Mouse (Mus musculus) midbrain, embryonic 14.5 days (tissue): ENCODE measurements at regions not wholly inside any gene's neighbourhood (a gene's known extent, or its start where the extent isn't known, plus 50 kb on each side); places are given as distances from the start of the nearest gene placed in this dataset.

ENCODE experiments used
- ATAC-seq: fragments of 200-750 bp; cut with Nextera tagmentation; 2 replicates; pipeline ENCODE4 v1.8.0; 2017; ENCODE audit warnings: moderate number of reproducible peaks, moderate library complexity; ENCODE audit not compliant: low FRiP score, low TSS enrichment
- DNase-seq: peaks from one replicate; pipeline ENCODE4 v3.0.0-alpha.2; 2015
- H3K27ac ChIP-seq: fragments of 300-500 bp; sonication (generic); replicated peaks from 2 replicates; pipeline ENCODE4 v1.5.1; 2014; ENCODE audit warnings: mild to moderate bottlenecking, low read depth, low read length, moderate library complexity
- H3K27me3 ChIP-seq: fragments of 300-500 bp; sonication (generic); 2 replicates; pipeline ENCODE4 v1.6.1; 2014; ENCODE audit warnings: low read length, control low read depth, mixed read lengths; ENCODE audit not compliant: control insufficient read depth, insufficient read depth
- H3K36me3 ChIP-seq: fragments of 300-500 bp; sonication (generic); 2 replicates; pipeline ENCODE4 v1.6.1; 2014; ENCODE audit warnings: low read length, control low read depth; ENCODE audit not compliant: control insufficient read depth, insufficient read depth
- H3K4me1 ChIP-seq: fragments of 300-500 bp; sonication (generic); 2 replicates; pipeline ENCODE4 v1.6.1; 2014; ENCODE audit warnings: mild to moderate bottlenecking, antibody characterized with exemption, low read length, control low read depth; ENCODE audit not compliant: control insufficient read depth, insufficient read depth
- H3K4me2 ChIP-seq: fragments of 300-500 bp; sonication (generic); 2 replicates; pipeline ENCODE4 v1.6.1; 2014; ENCODE audit warnings: mild to moderate bottlenecking, low read length, moderate library complexity
- H3K4me3 ChIP-seq: fragments of 300-500 bp; sonication (generic); replicated peaks from 2 replicates; pipeline ENCODE4 v1.5.1; 2014; ENCODE audit warnings: low read depth, low read length
- H3K9ac ChIP-seq: fragments of 300-500 bp; sonication (generic); replicated peaks from 2 replicates; pipeline ENCODE4 v1.6.1; 2014; ENCODE audit warnings: mild to moderate bottlenecking, low read length, moderate library complexity
- H3K9me3 ChIP-seq: fragments of 300-500 bp; sonication (generic); 2 replicates; pipeline ENCODE4 v1.6.1; 2016; ENCODE audit warnings: low read length, control low read depth, mixed read lengths; ENCODE audit not compliant: control insufficient read depth
- WGBS: fragments of 180-500 bp; shearing (Covaris S2); extraction: QIAGEN DNeasy Blood & Tissue Kit; methylation state at CpG from one replicate; pipeline ENCODE4 v1.1.7; 2014; 5-methylcytosine and 5-hydroxymethylcytosine counted together

DNA sequence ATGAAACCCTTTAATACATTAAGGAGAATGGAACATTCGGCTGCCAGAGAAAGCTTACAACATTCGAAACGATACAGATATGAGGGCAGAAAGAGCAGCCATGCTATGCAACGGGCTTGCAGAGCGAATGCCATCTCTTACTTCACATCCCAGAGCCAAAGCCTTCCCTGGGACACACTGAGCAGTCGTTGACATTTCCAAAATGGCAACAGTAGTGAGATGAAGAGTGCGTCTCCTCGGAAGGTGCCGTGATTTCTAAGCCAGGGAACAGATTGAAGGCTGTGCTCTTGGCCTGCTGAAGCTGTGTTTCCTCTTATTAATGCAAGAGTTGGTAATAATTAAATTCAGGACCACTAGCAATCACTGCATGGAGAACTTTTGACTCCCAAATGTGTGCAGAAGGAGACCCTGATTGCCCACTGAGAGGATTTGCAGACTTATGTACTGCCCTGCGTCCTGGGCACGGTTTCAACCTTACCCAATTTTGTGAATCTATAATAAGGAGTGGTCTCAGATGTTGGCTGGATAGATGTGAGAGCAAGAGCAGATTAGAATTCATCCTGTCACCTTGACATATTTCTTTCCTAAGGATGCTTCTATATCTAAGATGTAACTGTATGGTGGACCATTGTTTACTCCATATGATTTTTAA lies 2522.3 kb upstream of the 5930422O12Rik start:
- no peak overlapping the region for H3K9ac ChIP-seq
- H3K27ac ChIP-seq = no peak overlapping the region
- no peaks in the 10 kb centered on the region for H3K36me3 ChIP-seq
- H3K27me3 ChIP-seq = no peaks in the 10 kb centered on the region
- no peak for ATAC-seq
- H3K4me3 ChIP-seq = no peak overlapping the region
- DNase-seq = no peak
- H3K4me2 ChIP-seq = no peak overlapping the region
- no peaks in the 10 kb centered on the region for H3K4me1 ChIP-seq
- no peaks in the 10 kb centered on the region for H3K9me3 ChIP-seq
- 90% methylated on average over 11 of the region's 11 CpGs for WGBS

DNA sequence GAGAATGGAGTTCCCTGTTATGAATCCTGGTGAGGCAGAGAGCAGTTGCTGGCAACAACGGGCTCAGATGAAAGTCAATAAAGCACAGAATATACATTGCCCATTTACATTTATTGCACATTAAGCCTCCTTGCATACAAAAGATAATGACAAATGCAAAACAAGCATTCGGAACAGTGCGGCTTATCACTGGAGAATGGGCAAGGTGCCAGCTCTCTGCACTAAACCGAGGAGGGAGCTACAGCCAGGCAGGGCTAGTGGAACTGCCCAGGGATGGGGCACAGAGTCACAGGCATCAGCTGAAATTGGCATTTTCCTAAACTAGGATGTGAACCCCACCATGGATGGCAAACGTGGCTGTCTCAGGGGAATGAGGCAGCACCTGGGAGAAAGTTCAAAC lies 2514.8 kb upstream of the 5930422O12Rik start:
- peak; percentile 72 for DNase-seq

DNA sequence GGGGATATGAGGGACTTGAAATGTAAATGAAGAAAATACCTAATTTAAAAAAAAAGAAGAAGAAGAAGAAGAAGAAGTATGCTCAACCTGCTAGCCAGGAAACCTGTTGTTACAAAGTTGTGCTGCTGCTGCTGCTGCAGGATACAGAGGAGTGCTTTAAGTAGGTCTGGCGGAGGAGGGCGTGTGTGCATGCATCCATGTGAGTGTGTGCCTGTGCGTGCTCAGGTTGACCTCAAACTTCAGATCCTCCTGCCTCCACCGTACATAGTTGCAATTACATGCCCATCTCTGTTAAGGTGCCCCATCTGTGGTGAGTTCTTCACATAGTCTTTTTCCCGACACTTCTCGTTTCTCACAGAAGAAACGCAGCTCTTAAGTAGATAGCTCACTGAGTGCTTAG lies 2513.4 kb upstream of the 5930422O12Rik start:
- peaks cover 10% of the 10 kb centered on the region; the same call in 1 of the 2 replicates for H3K4me1 ChIP-seq
- H3K27ac ChIP-seq = no peak overlapping the region
- H3K36me3 ChIP-seq = no peaks in the 10 kb centered on the region
- H3K9ac ChIP-seq = no peak overlapping the region
- H3K9me3 ChIP-seq = no peaks in the 10 kb centered on the region
- DNase-seq = peak; percentile 22
- no peak for ATAC-seq
- no peaks in the 10 kb centered on the region for H3K27me3 ChIP-seq
- WGBS = 67% methylated on average over 7 of the region's 7 CpGs
- peak overlapping the region; percentile 61 for H3K4me2 ChIP-seq
- no peak overlapping the region for H3K4me3 ChIP-seq

More for the DNA sequence above, 2514.8 kb upstream of the 5930422O12Rik start:
- H3K4me2 ChIP-seq = no peak overlapping the region
- no peaks in the 10 kb centered on the region for H3K27me3 ChIP-seq
- H3K9me3 ChIP-seq = no peaks in the 10 kb centered on the region
- H3K36me3 ChIP-seq = no peaks in the 10 kb centered on the region
- no peak overlapping the region for H3K27ac ChIP-seq
- WGBS = 47% methylated on average over 5 of the region's 5 CpGs
- H3K4me3 ChIP-seq = no peak overlapping the region
- no peak overlapping the region for H3K9ac ChIP-seq
- peaks cover 10% of the 10 kb centered on the region; the same call in 1 of the 2 replicates for H3K4me1 ChIP-seq
- no peak for ATAC-seq

DNA sequence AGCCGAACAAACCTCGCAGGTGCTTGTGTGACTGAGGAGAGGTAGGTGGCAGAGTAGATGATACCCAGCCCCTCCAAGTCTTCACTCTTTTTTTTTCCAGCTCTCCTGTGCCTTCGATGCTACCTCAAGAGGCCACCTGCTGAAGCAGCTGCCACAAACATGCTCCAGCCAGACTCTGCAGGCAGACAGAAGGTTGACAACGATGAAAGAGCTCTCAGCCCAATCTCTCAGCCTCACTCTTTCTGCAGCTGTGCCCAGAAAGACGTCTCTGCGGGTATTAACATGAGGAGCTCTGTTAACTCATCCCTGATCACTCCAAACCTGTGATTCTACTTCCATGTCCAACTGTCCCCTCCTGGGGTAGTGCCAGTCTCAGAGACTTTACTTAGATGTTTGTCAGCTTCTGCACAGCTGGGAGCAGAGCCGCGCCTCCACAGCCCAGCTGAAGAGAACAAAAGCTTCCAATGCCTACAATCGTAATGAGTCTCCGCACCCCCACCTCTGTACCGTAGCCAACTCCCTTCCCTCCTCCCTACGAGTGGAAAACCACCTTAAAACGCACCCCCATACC lies 2512.8 kb upstream of the 5930422O12Rik start:
- H3K9me3 ChIP-seq = no peaks in the 10 kb centered on the region
- peak; percentile 83 for ATAC-seq
- peak overlapping the region; percentile 61 for H3K4me2 ChIP-seq
- 10% methylated on average over 13 of the region's 13 CpGs for WGBS
- H3K27me3 ChIP-seq = no peaks in the 10 kb centered on the region
- peaks cover 10% of the 10 kb centered on the region; the same call in 1 of the 2 replicates for H3K4me1 ChIP-seq
- peak; percentile 78 for DNase-seq
- H3K4me3 ChIP-seq = peak overlapping the region; percentile 28
- peak overlapping the region; percentile 72 for H3K27ac ChIP-seq
- no peaks in the 10 kb centered on the region for H3K36me3 ChIP-seq
- H3K9ac ChIP-seq = peak overlapping the region; percentile 44

DNA sequence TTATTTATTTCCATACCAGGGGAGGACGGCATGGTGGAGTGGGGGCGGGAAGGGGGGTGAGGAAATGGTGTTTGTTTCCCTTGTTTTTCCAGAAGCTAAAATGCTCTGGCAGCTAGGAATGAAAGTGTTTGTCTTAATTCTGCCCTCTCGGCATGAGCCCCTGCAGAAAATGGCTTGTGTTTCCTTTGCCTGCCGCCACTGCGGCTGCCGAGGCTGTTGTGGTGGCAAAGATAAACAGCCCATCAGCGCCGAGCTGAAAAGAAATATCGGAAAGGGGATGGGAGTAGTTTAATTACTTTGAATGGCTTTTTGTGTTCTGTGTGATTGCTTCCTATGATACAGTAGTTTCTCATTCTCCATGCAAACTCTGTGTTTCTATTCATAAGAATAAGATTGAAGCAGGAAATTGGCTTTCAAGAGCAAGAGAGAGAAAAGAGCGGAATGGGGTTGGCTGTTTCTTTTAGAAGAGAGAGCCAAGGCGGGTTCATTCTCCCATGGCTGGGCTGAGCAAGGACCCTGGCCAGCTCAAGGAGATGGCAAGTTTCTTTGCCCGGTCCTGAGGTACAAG lies 2512.2 kb upstream of the 5930422O12Rik start:
- peak overlapping the region; percentile 28 for H3K4me3 ChIP-seq
- DNase-seq (peak; percentile 76), ATAC-seq (peak; percentile 38; the same call in 1 of the 2 replicates)
- WGBS = 6% methylated on average over 12 of the region's 12 CpGs
- no peaks in the 10 kb centered on the region for H3K9me3 ChIP-seq
- peak overlapping the region; percentile 61 for H3K4me2 ChIP-seq
- peak overlapping the region; percentile 72 for H3K27ac ChIP-seq
- no peaks in the 10 kb centered on the region for H3K36me3 ChIP-seq
- H3K4me1 ChIP-seq = peaks cover 13% of the 10 kb centered on the region; the same call in 1 of the 2 replicates
- peak overlapping the region; percentile 44 for H3K9ac ChIP-seq
- no peaks in the 10 kb centered on the region for H3K27me3 ChIP-seq

DNA sequence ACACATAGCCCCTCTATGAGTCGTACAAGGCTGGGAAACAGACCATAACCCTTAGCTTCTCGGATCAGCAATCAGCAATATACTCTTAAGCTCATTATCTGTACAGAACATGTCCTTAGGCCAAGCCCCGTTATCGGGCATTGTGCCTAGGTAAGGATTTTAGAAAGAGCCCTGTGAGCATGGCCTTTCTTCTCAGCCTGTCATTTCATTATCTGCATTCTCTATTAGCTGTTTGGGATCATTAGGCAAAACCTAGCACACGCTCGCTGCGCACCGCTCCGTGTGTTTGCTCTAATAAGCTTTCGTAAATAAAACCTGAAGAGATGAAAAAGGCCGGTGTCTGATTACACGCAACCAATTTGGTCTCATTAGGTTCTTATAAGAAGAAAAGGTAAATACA lies 2507.1 kb upstream of the 5930422O12Rik start:
- no peak overlapping the region for H3K9ac ChIP-seq
- DNase-seq (peak; percentile 43), ATAC-seq (no peak)
- no peak overlapping the region for H3K4me2 ChIP-seq
- no peaks in the 10 kb centered on the region for H3K36me3 ChIP-seq
- peaks cover 20% of the 10 kb centered on the region for H3K4me1 ChIP-seq
- H3K4me3 ChIP-seq = no peak overlapping the region
- H3K27me3 ChIP-seq = no peaks in the 10 kb centered on the region
- H3K9me3 ChIP-seq = no peaks in the 10 kb centered on the region
- H3K27ac ChIP-seq = no peak overlapping the region; the same call in 1 of the 2 replicates
- 51% methylated on average over 12 of the region's 12 CpGs for WGBS

DNA sequence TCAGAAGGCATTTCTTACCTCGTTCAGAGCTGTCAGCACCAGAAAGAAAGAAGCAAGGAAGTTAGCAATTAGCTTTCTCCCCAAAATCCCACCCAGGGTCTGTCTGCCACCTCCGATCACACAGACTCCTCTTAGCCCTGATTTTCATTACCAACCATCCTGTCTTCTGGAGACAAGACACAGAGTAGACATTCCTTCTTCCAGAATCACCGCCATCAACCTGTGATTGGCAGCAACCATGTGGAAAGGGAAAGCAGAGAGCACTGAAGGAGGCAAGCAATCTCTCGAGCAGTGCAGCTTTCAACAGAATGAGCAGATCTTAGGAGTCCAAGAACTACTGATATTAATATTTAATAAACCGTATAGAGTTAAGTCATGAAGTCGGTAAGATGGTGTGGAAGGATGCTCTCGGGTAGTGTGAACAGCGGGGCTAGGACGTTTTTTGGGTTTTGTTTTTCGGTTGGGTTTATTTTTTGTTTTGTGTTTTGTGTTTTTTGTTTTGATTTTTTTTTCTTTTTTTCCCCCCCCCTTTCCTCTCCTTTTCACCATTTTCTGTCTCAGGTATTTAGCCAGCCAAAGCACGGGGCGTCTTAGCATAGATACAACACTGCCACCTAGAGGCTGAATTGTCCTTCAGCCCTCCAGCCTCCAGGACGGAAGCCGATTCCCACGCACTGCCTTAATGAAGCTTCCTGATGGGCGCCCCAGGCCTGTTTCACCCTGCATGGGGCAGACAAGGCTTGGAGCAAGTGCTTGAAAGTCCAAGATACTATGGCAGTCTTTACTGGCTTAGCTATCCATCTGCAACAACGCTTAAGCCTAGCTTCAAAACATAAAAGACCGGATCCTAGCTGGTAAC lies 2505.0 kb upstream of the 5930422O12Rik start:
- H3K4me3 ChIP-seq = no peak overlapping the region
- 27% methylated on average over 18 of the region's 18 CpGs for WGBS

DNA sequence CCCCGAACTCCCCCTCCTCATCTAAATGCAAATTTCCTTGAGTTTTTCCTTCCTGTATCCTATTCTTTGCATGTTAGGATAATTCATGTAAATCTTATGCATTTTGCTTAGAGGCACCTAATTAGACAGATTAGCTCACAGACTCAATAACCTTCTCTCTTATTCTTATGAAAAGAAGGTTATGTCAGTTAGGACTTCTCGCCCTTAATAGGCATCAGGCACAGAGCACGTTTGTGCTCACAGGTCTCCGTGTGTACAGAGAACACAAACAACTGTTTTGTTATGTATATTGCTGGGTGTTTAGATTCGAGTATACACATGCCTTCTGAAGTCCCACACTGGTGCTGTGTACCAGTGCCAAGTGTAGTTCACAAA lies 2504.4 kb upstream of the 5930422O12Rik start:
- DNase-seq (no peak), ATAC-seq (no peak; the same call in none of the 2 replicates)
- Histone ChIP-seq H3K27ac (peak overlapping the region; percentile 70), H3K9me3 (no peaks in the 10 kb centered on the region), H3K27me3 (no peaks in the 10 kb centered on the region), H3K4me3 (no peak overlapping the region), H3K4me2 (peak overlapping the region; percentile 22), H3K4me1 (peaks cover 18% of the 10 kb centered on the region), H3K9ac (peak overlapping the region; percentile 10; the same call in 1 of the 2 replicates), H3K36me3 (no peaks in the 10 kb centered on the region)
- WGBS = 8% methylated on average over 5 of the region's 5 CpGs

More for the DNA sequence above, 2505.0 kb upstream of the 5930422O12Rik start:
- H3K27me3 ChIP-seq = no peaks in the 10 kb centered on the region
- DNase-seq = peak; percentile 97
- peak overlapping the region; percentile 70 for H3K27ac ChIP-seq
- peak overlapping the region; percentile 22 for H3K4me2 ChIP-seq
- no peaks in the 10 kb centered on the region for H3K36me3 ChIP-seq
- no peak overlapping the region; the same call in 1 of the 2 replicates for H3K9ac ChIP-seq
- no peaks in the 10 kb centered on the region for H3K9me3 ChIP-seq
- ATAC-seq = peak; percentile 95
- peaks cover 18% of the 10 kb centered on the region for H3K4me1 ChIP-seq
